Mouse (Mus musculus) cerebellum, adult 9-11 months (tissue): ENCODE results near the gene Msmb.
"Not testable (repeated sequence)": the region's sequence is repeated elsewhere in the genome, so short reads cannot be mapped to it uniquely, and the experiment has no call there.

Source experiments
- DNase-seq: peaks from one replicate; pipeline ENCODE4 v3.0.0; 2022

Gene Msmb

DNA sequence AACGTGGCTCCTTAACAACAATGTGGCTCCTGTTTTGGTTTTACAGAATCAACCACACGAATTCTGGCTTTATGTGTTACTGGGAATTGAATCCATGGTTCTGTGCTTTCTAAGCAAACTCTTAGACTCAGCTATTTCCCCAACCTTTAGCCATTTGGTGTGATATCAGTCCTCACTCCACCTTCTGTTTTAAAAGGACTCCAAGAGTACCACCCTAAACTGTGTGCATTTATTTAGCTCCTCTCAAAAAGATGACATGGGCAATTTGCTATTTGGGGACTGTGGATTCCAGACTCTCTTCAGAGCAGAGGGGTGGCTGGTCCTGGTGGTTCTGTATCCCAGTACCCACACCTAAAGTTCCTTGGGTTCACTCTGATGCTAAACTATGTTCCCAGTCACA lies 4.8 kb downstream of the Msmb start:
- no peak for DNase-seq

DNA sequence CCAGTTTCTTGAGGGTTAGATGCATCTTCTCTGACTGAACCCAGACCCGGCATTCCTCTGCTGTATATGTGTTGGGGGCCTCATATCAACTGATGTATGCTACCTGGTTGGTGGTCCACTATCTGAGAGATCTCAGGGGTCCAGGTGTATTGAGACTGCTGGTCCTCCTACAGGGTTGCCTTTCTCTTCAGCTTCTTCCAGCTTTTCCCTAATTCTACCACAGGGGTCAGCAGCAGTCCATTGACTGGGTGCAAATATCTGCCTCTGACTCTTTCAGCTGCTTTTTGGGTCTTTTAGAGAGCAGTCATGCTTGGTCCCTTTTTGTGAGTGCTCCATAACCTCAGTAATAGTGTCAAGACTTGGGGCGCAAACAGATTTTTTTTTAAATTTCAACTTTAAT lies 9.0 kb downstream of the Msmb start:
- DNase-seq = no peak

DNA sequence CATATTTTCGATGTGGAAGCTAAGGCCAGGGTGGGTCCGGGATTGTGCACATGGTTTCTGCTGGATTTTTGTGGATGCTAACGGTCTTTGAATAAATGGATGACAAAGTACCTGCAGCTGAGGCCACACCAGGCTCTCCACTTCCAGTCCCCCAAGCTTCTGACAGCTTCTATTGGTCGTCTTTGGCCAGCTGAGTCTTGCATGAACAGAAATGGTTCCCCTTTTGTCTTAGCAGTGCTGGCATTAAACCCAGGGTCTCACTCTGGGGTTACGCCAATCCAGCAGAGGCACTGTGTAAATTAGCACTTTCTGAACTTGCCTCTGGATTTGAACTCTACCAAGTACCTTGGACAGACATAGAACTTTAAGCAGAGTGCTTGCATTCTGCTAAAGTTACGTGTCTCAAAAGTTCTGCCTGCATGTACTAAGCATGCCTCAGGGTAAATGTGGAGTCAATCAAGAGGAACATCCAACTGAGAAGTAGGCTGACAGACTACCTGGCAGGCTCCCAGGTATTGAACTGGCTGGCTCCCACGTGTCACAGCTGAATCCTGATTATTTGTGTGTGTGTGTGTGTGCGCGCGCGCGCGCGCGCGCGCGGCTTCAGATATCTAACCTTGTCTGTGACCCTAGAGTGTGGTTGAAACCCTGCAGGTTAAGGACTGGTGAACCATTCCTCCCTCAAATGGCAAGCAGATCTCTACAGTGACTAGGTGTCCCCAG lies 10.6 kb downstream of the Msmb start:
- DNase-seq = no peak

- DNase-seq = no peak
Observed at GRCm38 (mm10) chr14:32153156-32153555, 11.3 kb downstream of the Msmb start.

DNA sequence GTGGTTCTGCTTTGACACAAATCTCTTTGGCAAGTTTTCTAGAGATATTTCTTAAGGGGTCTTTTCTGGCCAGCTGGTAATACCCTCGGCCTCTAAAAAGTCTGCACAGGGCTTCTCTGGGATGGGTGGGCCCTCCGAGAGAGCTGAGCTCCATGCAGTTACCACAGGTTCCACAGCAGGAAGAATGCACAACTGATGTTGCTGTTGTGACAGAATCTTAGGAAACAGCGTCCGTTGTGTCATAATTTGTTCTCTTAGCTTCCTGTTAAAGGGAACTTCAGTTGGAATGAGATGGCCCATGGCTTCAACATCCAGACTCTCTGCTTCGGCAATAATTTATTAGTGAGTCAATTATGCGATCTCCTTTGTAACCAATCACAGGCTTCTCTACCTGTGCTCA lies 12.9 kb downstream of the Msmb start:
- no peak for DNase-seq

DNA sequence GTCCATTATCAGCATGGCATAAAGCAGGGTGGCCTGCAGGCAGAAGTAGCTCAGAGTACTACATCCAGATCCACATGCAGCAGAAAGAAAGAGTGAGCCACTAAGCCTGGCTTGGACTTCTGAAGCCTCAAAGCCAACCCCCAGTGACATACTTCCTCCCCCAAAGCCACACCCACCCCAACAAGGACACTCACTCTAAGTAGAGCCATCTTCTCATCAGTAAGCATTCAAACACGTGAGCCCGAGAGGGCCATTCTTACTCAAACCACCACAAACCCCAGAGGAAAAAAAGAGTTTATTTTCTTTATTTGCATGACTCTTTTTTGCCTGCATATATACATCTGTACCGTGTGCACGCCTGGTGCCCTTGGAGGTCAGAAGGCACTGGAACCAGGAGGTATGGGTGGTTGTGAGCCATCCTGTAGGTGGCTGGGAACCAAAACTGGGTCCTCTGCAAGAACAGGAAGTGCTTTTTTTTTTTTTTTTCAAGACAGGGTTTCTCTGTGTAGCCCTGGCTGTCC lies 17.4 kb downstream of the Msmb start:
- no peak for DNase-seq

GRCm38 (mm10) chr14:32159690-32160246 lies 17.9 kb downstream of the Msmb start, which contains the start of gene Ncoa4:
Ncoa4 (plus strand) TSS chr14:32159865.
- peak; percentile 98 for DNase-seq

GRCm38 (mm10) chr14:32160563-32160962 lies 18.7 kb downstream of the Msmb start:
- DNase-seq = no peak

DNA sequence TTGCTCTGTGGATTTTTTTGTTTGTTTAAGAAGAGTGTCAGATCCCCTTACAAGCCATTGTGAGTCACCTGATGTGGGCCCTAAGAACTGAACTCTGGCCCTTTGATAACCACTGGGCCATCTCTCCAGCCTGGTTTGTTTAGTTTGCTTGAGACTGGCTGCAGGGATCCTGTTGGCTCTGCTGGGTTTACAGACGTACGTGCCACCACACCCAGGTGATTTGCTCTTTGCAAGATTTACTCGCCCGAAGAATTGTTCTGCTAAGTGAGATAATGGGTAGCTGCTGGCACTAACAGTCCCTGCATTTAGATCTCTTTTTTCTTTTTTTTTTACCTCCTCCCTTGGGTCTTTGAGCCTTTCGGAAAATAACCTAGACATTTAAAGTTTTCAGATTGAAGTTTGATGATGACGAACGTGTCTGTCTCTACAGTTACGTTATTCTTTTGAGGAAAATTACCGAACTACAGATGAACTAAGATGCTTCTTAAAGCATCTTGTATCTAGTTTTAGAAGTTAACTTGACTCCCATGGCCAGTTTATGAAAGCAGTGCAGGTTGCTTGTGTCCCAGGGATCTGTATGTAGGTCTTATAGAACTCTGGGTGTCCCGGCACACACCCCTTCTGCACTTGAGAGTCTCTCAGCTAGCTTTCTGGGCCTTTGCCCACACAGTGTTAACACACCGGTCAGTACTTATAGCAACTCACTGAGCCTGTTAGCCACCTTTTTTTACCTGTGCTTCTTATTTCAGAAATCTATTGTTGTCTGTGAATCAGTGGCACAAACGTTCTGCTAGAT lies 19.5 kb downstream of the Msmb start:
- DNase-seq = no peak

- no peak for DNase-seq
Observed at GRCm38 (mm10) chr14:32162231-32162630, 20.4 kb downstream of the Msmb start.

DNA sequence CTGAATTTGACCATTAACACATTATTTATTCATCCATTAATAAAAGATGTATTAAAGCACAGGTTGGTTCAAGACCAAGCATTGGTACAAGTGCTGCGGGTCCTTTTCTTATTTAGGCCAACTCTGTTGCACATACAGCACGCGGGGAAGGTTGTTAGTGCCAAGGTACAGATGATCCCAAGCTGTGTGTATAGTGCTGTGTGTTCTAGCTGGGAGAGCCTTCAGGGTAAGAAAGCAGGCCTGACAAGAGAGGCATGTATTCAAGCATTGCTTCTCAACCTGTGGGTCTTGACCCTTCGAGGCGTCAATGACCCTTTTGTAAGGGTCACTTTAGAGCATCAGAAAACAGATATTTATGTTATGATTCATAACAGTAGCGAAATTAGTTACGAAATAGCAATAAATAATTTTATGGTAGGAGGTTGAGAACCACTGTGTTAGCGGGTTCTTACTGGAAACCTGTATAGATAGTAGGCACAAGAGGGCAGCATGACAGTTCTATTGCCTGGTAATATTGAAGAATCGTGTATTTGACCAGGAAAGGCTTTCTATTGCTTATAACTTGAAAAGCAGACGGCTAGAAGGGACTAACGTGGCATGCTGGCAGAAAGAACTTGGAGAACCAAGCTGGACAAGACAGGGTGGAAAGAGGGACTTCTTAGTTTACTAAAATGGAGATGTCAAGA lies 21.5 kb downstream of the Msmb start:
- DNase-seq = no peak

DNA sequence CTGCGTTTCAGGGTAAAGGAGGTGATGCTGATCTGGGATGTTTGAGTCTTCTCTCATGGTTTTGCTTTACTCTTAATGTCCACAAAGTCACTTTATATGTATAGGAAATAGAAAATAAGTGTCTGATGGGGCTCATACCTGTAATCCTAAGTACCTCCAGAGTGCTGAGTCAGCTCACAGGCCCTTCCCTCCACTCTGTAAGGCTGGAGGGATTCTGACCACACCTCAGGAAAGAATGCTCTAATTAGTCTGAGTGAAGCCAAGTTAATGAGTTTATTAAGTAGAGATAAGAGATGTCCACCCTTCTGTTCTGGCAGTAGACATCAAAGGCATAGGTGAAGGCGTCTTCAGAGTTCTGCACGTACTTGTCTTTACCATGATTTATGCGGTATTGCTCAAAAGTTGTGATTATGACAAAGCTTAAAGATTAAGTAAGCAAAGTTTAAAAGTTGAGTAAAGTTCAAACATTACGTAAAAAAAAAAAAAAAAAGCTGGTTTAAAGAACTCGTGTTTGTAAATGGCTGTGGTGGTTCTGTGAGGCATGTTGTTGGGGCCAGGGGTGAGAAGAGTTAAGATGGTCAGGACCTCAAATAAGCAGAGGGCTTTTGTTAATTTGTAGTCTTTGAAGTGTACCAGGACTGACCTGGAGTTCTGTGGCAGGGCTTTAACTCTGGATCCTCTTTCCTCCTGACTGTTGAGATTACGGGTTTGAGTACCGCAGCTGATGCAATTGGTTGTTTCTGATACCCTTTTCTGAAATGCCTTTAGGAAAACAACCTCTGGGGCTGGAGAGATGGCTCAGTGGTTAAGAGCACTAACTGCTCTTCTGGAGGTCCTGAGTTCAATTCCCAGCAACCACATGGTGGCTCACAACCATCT lies 22.6 kb downstream of the Msmb start:
- no peak for DNase-seq

DNA sequence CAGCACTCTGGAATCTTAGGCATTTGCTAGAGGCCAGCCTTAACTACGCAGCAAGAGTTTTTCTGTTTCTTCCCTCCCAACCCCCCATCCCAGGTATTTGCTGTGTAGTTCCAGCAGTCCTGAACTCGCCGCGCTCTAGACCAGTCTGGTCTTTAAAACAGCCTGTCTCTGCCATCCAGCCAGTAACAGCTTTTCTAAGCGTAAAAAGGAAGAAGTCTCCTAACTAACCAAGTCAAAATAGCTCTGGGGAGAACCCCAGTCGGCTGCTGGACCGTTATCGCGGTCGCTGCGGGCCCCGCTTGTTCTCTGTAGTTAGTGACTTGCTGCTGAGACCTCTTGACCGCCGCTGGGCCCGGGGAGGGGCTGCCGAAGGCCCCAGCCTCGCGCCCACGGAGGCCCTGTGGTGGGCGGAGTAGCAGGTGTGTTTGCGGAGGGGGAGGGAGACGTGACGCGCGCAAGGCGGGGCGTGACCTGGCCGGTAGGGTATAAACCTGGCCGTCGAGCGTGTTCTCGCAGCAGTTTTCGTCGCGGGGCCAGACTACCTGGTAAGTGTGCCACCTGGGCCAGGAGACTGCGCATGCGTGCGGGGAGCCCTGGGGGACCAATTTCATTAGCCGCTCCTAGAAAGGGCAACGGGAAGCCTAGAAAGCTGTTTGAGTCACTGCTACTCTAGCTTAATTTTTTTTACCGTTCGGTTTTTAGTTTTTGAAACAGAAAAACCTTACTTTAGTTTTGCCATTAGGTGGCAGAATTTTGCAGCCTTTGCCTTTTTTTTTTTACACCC lies 23.6 kb downstream of the Msmb start:
- DNase-seq = peak; percentile 90

DNA sequence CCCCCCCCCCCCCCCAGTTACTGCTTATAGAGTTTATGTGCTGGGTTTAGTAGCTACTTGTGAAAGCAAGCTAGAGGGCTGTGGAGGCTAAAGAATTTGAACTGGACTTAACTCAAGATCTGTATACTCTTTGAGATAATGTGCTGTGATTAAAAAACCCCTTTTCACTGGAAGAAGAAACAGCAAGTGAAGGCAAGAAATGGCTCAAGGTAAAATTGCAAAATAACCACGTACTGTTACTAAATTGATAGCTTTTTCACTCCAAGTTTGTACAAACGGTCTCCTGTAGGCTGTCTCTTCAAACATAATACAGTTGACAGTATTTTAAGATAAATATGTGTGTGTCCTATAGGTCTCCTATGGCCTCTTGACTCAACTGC lies 24.2 kb downstream of the Msmb start:
- DNase-seq = no peak

DNA sequence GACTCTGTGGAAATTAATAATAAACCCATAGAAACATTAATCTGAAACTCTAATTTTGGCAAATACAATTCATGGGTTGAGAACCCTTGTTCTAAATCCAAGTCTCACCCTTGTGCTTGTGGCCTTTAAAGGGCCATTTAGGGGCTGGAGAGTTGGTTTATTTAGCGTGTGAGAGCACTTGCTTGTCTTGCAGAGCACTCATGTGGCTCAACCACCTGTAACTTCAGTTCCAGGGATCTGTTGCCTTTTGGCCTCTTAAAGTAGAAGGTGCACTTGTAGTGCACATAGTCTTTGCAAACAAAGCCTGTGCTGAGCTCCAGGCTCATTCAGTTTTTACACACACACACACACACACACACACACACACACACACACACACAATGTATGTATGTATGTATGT lies 25.0 kb downstream of the Msmb start:
- DNase-seq = no peak

GRCm38 (mm10) chr14:32167326-32167725 lies 25.5 kb downstream of the Msmb start:
- no peak for DNase-seq

DNA sequence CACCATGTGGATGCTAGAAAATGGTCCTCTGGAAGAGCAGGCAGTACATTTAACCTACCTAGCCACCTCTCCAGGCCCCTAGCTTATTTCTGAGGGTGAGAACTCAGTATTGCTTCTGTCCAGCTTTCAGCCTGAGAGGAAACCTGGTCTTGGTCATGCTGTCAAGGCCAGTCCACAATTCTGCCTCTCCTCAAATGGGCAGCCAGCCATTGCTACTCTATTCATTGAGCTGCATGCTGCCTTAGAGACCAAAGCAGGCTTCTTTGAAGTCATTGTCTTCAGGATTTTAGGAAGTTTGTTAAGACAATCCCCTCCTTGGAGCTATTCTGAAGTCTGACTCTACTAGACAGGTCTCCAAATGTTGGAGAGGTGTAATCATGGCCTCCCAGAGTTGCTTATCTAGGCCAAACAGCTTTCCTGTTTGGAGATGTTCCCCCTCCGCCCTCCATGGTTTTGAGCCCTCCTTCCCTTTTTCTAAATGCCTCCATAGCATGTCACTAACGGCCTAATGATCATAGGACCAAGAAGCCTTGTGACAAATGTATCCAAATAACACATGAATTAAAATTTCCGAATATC lies 26.9 kb downstream of the Msmb start:
- DNase-seq = no peak

DNA sequence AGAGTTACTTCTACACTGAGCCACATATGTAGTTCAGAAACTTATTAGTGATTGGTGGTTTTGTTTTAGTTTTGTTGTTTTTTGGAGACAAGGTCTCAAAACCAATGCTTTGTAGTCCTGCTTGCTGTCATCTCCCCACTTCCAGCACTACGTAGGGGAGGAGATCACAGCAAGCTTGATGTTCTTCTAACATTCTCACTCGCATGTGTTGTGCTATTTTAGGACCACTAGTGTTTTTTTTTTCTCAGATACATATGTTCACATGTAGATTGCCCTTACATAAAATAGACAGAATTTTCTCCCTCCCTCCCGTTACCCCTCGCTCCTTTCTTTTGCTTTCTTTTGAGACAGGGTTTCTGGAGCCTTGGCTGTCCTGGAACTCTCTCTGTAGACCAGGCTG lies 28.3 kb downstream of the Msmb start:
- DNase-seq = no peak

DNA sequence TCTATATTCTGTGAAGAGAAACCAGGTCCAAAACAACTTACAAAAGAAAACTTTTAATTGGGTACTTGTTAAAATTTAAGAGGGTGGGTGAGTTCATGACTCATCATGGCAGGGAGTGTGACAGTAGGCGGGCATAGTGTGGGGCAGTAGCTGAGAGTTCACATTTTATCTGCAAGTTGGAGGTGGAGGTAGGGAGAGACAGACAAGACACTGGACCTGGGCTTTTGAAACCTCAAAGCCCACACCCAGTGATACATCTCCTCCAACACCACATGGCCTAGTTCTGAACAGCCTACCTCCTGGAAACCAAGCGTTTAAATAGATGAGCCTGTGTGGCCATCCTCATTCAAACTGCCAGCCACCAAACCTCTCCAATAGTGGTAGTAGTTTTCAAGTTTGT lies 33.5 kb downstream of the Msmb start:
- DNase-seq = no peak

- DNase-seq = not testable (repeated sequence)
Observed at GRCm38 (mm10) chr14:32176590-32176989, 34.8 kb downstream of the Msmb start.
